In the genomic region with DNA sequence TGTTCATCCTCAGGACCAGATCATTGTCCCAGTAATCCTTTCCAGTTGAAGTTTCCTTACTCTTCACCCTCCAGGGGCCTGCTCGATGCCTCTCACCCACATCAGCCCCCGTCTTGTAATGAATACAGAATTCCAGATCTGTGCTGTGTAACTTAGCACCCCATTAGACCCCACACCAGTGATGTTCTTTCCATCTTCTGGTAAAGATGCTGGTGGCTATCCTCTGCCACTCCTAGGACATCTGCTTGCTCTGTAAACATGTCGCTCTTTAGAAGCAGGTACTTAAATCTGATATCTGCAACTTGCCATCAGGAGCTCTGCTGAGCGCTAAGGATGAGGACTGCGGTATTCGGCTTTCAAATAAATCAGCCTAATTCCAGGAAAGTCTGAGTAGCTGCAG, we compare ENCODE assay signal across 19 mouse cellular contexts.
"Had no signal": no experiment of that assay in that cellular context is flagged by ENCODE, and none has a peak within 500 bp of the region (broad histone marks: within the 10 kb centered on the region; RNA-seq: fewer than 3 reads in every experiment).

No protein-coding gene starts in this region.

- ATAC-seq: intestine, embryonic 16.5 days; liver, postnatal 0 days; midbrain, embryonic 16.5 days had no signal

- H3K36me3 ChIP-seq: hindbrain, embryonic 15.5 days; limb, embryonic 15.5 days; midbrain, embryonic 12.5 days; stomach, embryonic 15.5 days had no signal

- H3K27ac ChIP-seq: hindbrain, embryonic 15.5 days; liver, embryonic 14.5 days; midbrain, embryonic 12.5 days; stomach, embryonic 15.5 days had no signal

- H3K9me3 ChIP-seq: hindbrain, embryonic 15.5 days; limb, embryonic 15.5 days; midbrain, embryonic 12.5 days; stomach, embryonic 15.5 days had no signal

- DNase-seq: kidney, adult 8-10 months; liver, postnatal 0 days; lung, embryonic 14.5 days; lung, postnatal 10 days; lung, postnatal 4 days; retina, postnatal 1 day; right cerebral cortex, postnatal 25 days; spleen, adult 18-20 months; thymus, adult 18-20 months; thymus, postnatal 36 days had no signal

- H3K9ac ChIP-seq: hindbrain, embryonic 15.5 days; limb, embryonic 15.5 days; liver, embryonic 14.5 days; liver, postnatal 0 days; lung, embryonic 14.5 days; midbrain, embryonic 12.5 days; stomach, embryonic 15.5 days had no signal

- H3K27me3 ChIP-seq: hindbrain, embryonic 15.5 days; limb, embryonic 15.5 days; midbrain, embryonic 12.5 days; stomach, embryonic 15.5 days had no signal

- H3K4me2 ChIP-seq: hindbrain, embryonic 15.5 days; limb, embryonic 15.5 days; liver, embryonic 11.5 days; lung, embryonic 14.5 days; midbrain, embryonic 12.5 days; stomach, embryonic 15.5 days had no signal

- H3K4me3 ChIP-seq: hindbrain, embryonic 15.5 days; limb, embryonic 15.5 days; midbrain, embryonic 12.5 days; myocyte; stomach, embryonic 15.5 days had no signal
